ENCODE assay signal across 30 mouse cellular contexts in the genomic region with DNA sequence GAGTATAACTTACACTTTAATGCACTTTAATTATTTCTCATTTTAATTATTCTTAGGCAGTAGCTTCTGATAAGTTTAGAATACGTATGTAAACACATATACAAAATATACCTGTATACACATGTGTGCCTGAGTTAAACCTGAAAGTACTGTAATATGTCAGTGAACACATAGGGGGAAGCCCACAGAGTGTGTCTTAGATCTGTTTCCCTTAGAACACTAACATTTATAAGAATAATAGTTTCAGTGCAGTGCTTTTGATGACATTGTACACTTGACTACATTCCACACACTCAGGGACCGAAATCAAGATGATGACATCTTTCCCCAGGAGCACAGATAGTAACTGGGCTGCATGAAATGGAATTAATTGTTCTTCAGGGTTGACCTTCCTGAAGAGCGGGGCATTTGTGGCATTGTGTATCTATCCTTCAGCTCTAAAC. TPM values are rescaled to one million over a fixed set of nuclear protein-coding genes. Genes with fewer than 3 reads are reported as not detected.
A peak's percentile ranks its signal among the peaks of the same experiment; 100 is the strongest.
DNase-seq lines count a peak whose midpoint lies in the region; TF ChIP-seq lines count a peak whose summit lies in the region.
"Had no signal": no experiment of that assay in that cellular context is flagged by ENCODE, and none has a peak within 500 bp of the region (broad histone marks: within the 10 kb centered on the region; RNA-seq: fewer than 3 reads in every experiment).

No protein-coding gene starts in this region.

- TF ChIP-seq POLR2A in spleen, adult 2 months (IDR thresholded peaks at IDR 0.05; ENCODE audit: low read depth, low read length), result no peak

- H3K4me3 ChIP-seq in spleen, adult 2 months (ENCODE audit: extremely low read depth, insufficient read depth, insufficient read length), result no peak overlapping the region
- H3K4me3 ChIP-seq: embryonic facial prominence, embryonic 10.5 days; embryonic facial prominence, embryonic 13.5 days; erythroblast, embryonic 14.5 days; forebrain, embryonic 12.5 days; forebrain, embryonic 15.5 days; gastrocnemius, adult 2 months; heart, adult 2 months; hindbrain, embryonic 10.5 days; hindbrain, embryonic 13.5 days had no signal

- no peak for TF ChIP-seq CTCF in spleen, adult 2 months (IDR thresholded peaks at IDR 0.05; ENCODE audit: extremely low read depth, insufficient read depth, insufficient read length, insufficient replicate concordance)

- intact Hi-C loops in heart, postnatal 14 days (cut with DNase I), result no loop called here

- H3K4me1 ChIP-seq in spleen, adult 2 months (ENCODE audit: control insufficient read depth, insufficient read depth, insufficient read length), result peaks cover 41% of the 10 kb centered on the region
- H3K4me1 ChIP-seq: forebrain, embryonic 12.5 days had no signal

- 89% methylated on average over 3 of the region's 3 CpGs for WGBS in spleen, adult 2 months

- peak; percentile 34 for DNase-seq in heart, adult 11 months
- no peak for DNase-seq in heart, postnatal 14 days
- DNase-seq in spleen, adult 2 months (ENCODE audit: low read depth in 1 of 2, low spot score in 2 of 2), result no peak
- DNase-seq in spleen, postnatal 36 days (ENCODE audit: low spot score in 2 of 2), result no peak
- peak; percentile 76 for DNase-seq in induced T-regulatory cell, adult 2 months (ENCODE audit: low read depth)
- peak; percentile 40 for DNase-seq in splenic B cell, adult 2 months (ENCODE audit: low read depth, low spot score)
- no peak for DNase-seq in gastrocnemius, adult 18-20 months (ENCODE audit: low spot score)
- DNase-seq in right cerebral cortex, adult 18-20 months, result no peak
- DNase-seq: adrenal gland, adult 2 months; adrenal gland, postnatal 14 days; B cell, adult 2 months; cerebellum, adult 11-12 months; cerebellum, adult 8-10 months; cerebellum, postnatal 36 days; embryo, embryonic 11 days; gastrocnemius, adult 2 months; gastrocnemius, postnatal 14 days; heart, adult 2 months; heart, postnatal 36 days; kidney, adult 11 months had no signal

- H3K36me3 ChIP-seq in spleen, adult 2 months (ENCODE audit: control insufficient read depth, insufficient read depth, low read length), result peaks cover 9% of the 10 kb centered on the region; the same call in 1 of the 2 replicates
- H3K36me3 ChIP-seq in splenic B cell, adult 2 months (ENCODE audit: control insufficient read depth, insufficient read depth, low read length, poor library complexity, severe bottlenecking), result peaks cover 10% of the 10 kb centered on the region
- H3K36me3 ChIP-seq: embryonic facial prominence, embryonic 13.5 days; forebrain, embryonic 12.5 days; forebrain, embryonic 15.5 days had no signal

- no peaks in the 10 kb centered on the region for H3K27me3 ChIP-seq in spleen, adult 2 months (ENCODE audit: control insufficient read depth, insufficient read depth, low read length)
- no peaks in the 10 kb centered on the region for H3K27me3 ChIP-seq in splenic B cell, adult 2 months (ENCODE audit: control insufficient read depth, insufficient read depth, low read length, poor library complexity, severe bottlenecking)
- H3K27me3 ChIP-seq: embryonic facial prominence, embryonic 13.5 days; forebrain, embryonic 12.5 days; forebrain, embryonic 15.5 days; hindbrain, embryonic 13.5 days had no signal

- peak overlapping the region; percentile 39; the same call in 1 of the 2 replicates for H3K27ac ChIP-seq in spleen, adult 2 months (ENCODE audit: insufficient read depth, low read length)
- H3K27ac ChIP-seq: embryonic facial prominence, embryonic 10.5 days; embryonic facial prominence, embryonic 13.5 days; forebrain, embryonic 12.5 days; forebrain, embryonic 15.5 days; gastrocnemius, adult 2 months; heart, adult 2 months; hindbrain, embryonic 10.5 days; hindbrain, embryonic 13.5 days had no signal

RNA-seq across cellular contexts. Expression of gene Gpr183, which starts 5.4 kb away (rescaled TPM):
- under 1 TPM; 0.54 to 0.67 TPM for total RNA-seq in heart, postnatal 14 days (2021)
- polyA plus RNA-seq in spleen, adult 2 months (2012; rRNA removed), result 19.3 and 21.5 TPM in 2 replicates
- under 1 TPM in 1 of 2 experiments, not detected in 1; 0.40 TPM for total RNA-seq in gastrocnemius, adult 18-20 months (2021)

RNA-seq across cellular contexts. Expression of gene Gpr18, which starts 44.0 kb away (rescaled TPM):
- under 1 TPM in 1 of 2 experiments, not detected in 1; 0.39 TPM for total RNA-seq in heart, postnatal 14 days (2021)
- polyA plus RNA-seq in spleen, adult 2 months (2012; rRNA removed), result 91.9 and 111 TPM in 2 replicates
- not detected for total RNA-seq in gastrocnemius, adult 18-20 months (2021)
- total RNA-seq: gastrocnemius, adult 2 months; gastrocnemius, postnatal 14 days; gastrocnemius, postnatal 4 days had no signal
- polyA plus RNA-seq: brain, embryonic 14.5 days; erythroblast, embryonic 14.5 days; heart, embryonic 14.5 days had no signal

Comparison
In these comparisons a context has a peak if more than half of its experiments do, and no peak if none do; other contexts are left out.
1. DNase-seq: peak in heart, adult 11 months (single experiment), induced T-regulatory cell, adult 2 months (single experiment) and splenic B cell, adult 2 months (single experiment); none in heart, postnatal 14 days (0 of 2), spleen, adult 2 months (0 of 2), spleen, postnatal 36 days (0 of 2), gastrocnemius, adult 18-20 months (single experiment) and right cerebral cortex, adult 18-20 months (single experiment).